Mouse (Mus musculus) A20 (cell line): Measurements from ENCODE around the gene Tsga10.
"Not testable (repeated sequence)": the region's sequence is repeated elsewhere in the genome, so short reads cannot be mapped to it uniquely, and the experiment has no call there.

Source experiments
- DNase-seq: peaks from one replicate; pipeline ENCODE4 v3.0.0-alpha.2; 2011; ENCODE audit warnings: low read depth, low spot score

The Tsga10 gene

GRCm38 (mm10) chr1:37719761-37720640 lies 146.2 kb downstream of the Tsga10 start, which contains the start of gene 2010300C02Rik:
Gene 2010300C02Rik (minus strand): TSS chr1:37720085.
- DNase-seq: no peak

DNA sequence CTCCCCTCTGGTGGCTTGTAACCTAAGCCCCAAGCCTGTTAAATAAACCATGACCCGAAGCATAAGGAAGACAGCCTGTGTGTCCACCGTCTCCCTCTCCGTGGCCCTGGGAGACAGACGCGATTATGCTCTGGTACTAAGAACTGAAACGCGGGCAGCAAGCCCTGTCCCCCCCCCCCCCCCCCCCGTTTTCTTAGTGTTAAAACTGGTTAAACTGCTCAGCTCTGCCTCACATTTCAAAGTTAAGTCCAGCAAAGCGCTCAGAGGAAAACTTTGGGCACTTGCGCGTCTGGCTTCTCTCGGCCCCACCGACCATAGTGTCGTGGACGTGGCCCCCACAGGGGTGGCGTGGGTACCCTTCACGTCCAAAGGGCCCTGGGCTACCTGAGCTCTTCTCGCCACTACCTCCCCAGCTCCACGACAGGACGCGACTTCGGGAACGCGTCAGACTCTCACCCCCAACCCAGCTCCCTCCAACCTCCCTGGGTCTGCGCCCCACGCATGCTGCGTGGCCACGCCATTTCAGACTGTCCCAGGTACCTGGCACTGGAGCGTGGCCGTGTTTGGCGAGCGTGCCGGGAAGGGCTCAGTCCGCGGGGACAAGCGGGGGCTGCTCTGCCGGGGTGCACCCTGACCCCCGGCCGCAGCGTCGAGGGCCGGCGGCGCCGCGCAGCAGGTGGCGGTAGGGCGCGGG lies 147.1 kb downstream of the Tsga10 start:
- no peak for DNase-seq

DNA sequence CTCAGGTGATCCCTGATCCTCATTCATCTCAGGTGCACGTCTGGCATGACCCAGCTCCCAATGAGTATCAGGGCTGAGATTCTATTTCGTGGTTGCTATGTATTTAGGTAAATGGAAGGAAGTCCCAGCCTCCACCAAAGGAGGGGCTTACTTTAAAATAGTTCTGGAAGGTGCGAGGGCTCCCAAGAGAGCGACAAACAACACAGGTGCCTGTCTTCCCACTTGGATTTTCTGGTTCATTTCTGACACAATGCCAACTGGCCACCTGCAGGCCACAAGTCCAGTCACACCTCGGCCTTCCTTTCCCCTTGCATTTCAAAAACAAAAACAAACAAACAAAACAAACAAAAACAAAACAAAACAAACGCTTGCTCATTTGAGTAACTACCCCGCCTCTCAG lies 147.7 kb downstream of the Tsga10 start:
- DNase-seq: no peak

- DNase-seq: no peak
Measured at GRCm38 (mm10) chr1:37717415-37718195, 148.6 kb downstream of the Tsga10 start.

- not testable (repeated sequence) for DNase-seq
Measured at GRCm38 (mm10) chr1:37712357-37712737, 153.9 kb downstream of the Tsga10 start.

DNA sequence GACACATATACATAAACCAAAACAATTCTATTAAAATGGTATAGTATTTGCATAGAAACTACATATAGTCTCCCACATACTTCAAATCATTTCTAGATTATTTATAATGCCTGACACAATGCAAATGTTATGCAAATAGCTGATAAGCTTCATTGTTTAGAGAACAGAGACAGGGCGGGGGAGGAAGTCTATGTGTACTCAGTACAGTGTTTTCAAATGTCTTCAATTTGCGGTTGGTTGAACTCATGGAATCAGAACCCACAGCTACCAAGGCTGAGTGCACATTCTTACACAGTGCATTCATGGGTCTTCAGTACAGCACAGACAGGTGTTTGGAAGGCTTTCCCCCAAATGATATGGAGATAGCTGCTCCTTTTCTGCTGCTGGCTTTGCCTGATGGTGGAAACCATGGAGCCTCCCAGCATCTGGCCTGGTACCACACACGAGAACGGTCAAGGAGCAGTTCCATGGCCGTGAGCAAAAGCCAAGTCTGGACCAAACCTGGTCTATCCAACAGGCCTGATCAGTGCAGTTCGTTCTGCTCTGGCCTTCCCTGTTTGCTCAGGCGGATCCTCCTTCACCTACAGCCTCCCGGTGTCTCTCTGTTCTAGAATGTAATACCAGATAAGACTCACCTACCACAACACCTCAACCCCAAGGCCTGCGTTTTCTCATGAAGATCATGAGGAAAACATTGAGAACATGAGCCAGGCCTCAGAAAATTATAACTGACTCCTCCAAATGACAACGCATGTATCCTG lies 154.5 kb downstream of the Tsga10 start:
- no peak for DNase-seq

GRCm38 (mm10) chr1:37711082-37711481 lies 155.1 kb downstream of the Tsga10 start:
- DNase-seq: no peak

- no peak for DNase-seq
Measured at GRCm38 (mm10) chr1:37709736-37710135, 156.5 kb downstream of the Tsga10 start.

GRCm38 (mm10) chr1:37708270-37708955 lies 157.8 kb downstream of the Tsga10 start:
- no peak for DNase-seq
